Mouse (Mus musculus): ENCODE results near the gene Cept1. TPM values are rescaled to one million over a fixed set of nuclear protein-coding genes. Genes with fewer than 3 reads are reported as not detected.

The Cept1 gene
- polyA plus RNA-seq, 1 experiment from 2014 or later, result 46.8 TPM

DNA sequence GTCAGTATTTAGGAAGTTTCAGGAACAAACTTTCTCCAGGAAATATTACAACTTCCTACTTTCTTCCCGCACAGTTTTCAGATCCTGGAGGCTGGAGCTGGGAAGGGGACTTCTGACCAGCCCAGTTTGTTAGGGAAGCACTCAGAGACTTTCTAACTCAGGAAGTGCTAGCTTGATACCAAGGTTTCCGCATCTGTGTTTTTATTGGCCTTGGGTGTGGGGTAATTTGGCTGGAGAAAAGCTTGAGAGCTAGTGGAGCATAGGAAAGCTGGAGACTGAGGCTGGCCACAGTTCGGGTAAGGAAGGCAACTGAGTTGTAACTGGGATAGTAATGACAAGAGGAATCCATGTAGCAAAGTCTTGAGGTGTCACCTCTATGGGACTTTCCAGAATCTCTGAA lies 53.7 kb downstream of the Cept1 start:
- H3K36me3 ChIP-seq, result no peaks in the 10 kb centered on the region
- H3K9ac ChIP-seq (replicated peaks), result no peak overlapping the region
- H3K27ac ChIP-seq (replicated peaks), result no peak overlapping the region
- H3K27me3 ChIP-seq (replicated peaks), result no peaks in the 10 kb centered on the region
- no peak overlapping the region for H3K4me3 ChIP-seq (replicated peaks)
- H3K4me1 ChIP-seq, result no peaks in the 10 kb centered on the region
- no peaks in the 10 kb centered on the region for H3K9me3 ChIP-seq (replicated peaks)
- H3K4me2 ChIP-seq, result no peak overlapping the region
- no peak for ATAC-seq (ENCODE audit: low FRiP score)
- WGBS, result 78% methylated on average over 3 of the region's 3 CpGs

- Histone ChIP-seq H3K36me3 (no peaks in the 10 kb centered on the region), H3K4me1 (no peaks in the 10 kb centered on the region), H3K9me3 (replicated peaks) (no peaks in the 10 kb centered on the region), H3K27me3 (replicated peaks) (no peaks in the 10 kb centered on the region), H3K4me3 (replicated peaks) (no peak overlapping the region), H3K9ac (replicated peaks) (no peak overlapping the region), H3K4me2 (no peak overlapping the region), H3K27ac (replicated peaks) (no peak overlapping the region)
- WGBS, result 91% methylated on average over 8 of the region's 8 CpGs
- ATAC-seq (ENCODE audit: low FRiP score), result no peak
Observed at GRCm38 (mm10) chr3:106493202-106493601, 54.4 kb downstream of the Cept1 start.

DNA sequence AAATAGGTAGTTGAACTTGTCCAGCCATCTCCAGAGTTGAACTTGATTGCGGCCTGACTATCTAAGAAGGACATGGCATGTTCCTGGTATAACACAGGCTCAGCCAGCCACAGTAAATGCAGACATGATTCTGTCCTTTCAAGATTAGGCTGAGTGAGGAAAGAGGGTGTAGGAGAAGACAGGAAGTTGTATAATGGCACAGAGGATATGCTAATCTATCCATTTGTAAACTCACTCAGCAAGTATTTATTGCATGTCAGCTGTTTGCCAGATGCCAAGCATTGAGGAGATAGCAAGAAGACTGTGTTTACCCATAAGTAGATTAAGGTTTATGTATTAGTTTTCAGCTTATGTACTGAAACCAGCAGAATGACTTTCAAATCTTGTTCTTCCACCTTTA lies 54.9 kb downstream of the Cept1 start:
- ATAC-seq (ENCODE audit: low FRiP score), result no peak
- Histone ChIP-seq H3K27me3 (replicated peaks) (no peaks in the 10 kb centered on the region), H3K4me1 (no peaks in the 10 kb centered on the region), H3K36me3 (no peaks in the 10 kb centered on the region), H3K4me2 (no peak overlapping the region), H3K4me3 (replicated peaks) (no peak overlapping the region), H3K9ac (replicated peaks) (no peak overlapping the region), H3K27ac (replicated peaks) (no peak overlapping the region), H3K9me3 (replicated peaks) (no peaks in the 10 kb centered on the region)
- 97% methylated on average over 1 of the region's 1 CpGs for WGBS

DNA sequence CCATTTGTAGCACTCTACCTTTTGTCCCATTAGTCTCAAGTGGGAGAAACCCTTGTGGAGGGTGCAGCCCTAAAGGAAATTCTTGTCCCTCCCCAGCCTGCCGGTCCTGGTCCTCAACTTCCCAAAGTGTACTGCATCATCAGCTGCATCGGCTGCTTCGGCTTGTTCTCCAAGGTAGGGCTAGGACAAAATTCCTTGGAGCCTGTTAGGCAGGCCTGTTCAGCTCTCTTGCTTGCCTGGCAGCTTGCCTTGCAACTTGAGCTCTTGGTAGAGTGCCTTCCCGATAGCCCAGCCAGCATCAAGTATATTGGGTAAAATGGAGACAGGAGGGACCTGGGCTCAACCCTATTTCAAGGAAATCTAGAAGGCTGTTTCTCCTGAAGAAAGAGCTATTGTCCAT lies 57.4 kb downstream of the Cept1 start:
- H3K36me3 ChIP-seq, result no peaks in the 10 kb centered on the region
- no peak overlapping the region for H3K4me2 ChIP-seq
- WGBS, result 95% methylated on average over 4 of the region's 4 CpGs
- H3K4me3 ChIP-seq (replicated peaks), result no peak overlapping the region
- no peaks in the 10 kb centered on the region for H3K4me1 ChIP-seq
- no peak overlapping the region for H3K9ac ChIP-seq (replicated peaks)
- H3K9me3 ChIP-seq (replicated peaks), result no peaks in the 10 kb centered on the region
- H3K27me3 ChIP-seq (replicated peaks), result no peaks in the 10 kb centered on the region
- no peak overlapping the region for H3K27ac ChIP-seq (replicated peaks)
- no peak for ATAC-seq (ENCODE audit: low FRiP score)

- no peak overlapping the region for H3K4me2 ChIP-seq
- H3K4me1 ChIP-seq, result peaks cover 4% of the 10 kb centered on the region
- H3K4me3 ChIP-seq (replicated peaks), result no peak overlapping the region
- no peak for ATAC-seq (ENCODE audit: low FRiP score)
- H3K36me3 ChIP-seq, result no peaks in the 10 kb centered on the region
- no peaks in the 10 kb centered on the region for H3K27me3 ChIP-seq (replicated peaks)
- 85% methylated on average over 2 of the region's 2 CpGs for WGBS
- no peak overlapping the region for H3K27ac ChIP-seq (replicated peaks)
- H3K9ac ChIP-seq (replicated peaks), result no peak overlapping the region
- H3K9me3 ChIP-seq (replicated peaks), result no peaks in the 10 kb centered on the region
Observed at GRCm38 (mm10) chr3:106487551-106487950, 60.1 kb downstream of the Cept1 start.

- Histone ChIP-seq H3K36me3 (no peaks in the 10 kb centered on the region), H3K4me3 (replicated peaks) (no peak overlapping the region), H3K9ac (replicated peaks) (no peak overlapping the region), H3K27me3 (replicated peaks) (peaks cover 12% of the 10 kb centered on the region), H3K9me3 (replicated peaks) (no peaks in the 10 kb centered on the region), H3K4me2 (no peak overlapping the region), H3K27ac (replicated peaks) (no peak overlapping the region), H3K4me1 (peaks cover 10% of the 10 kb centered on the region)
- 76% methylated on average over 5 of the region's 5 CpGs for WGBS
- no peak for ATAC-seq (ENCODE audit: low FRiP score)
Observed at GRCm38 (mm10) chr3:106485810-106486209, 61.8 kb downstream of the Cept1 start.

- WGBS, result 93% methylated on average over 3 of the region's 3 CpGs
- H3K4me2 ChIP-seq, result no peak overlapping the region
- peaks cover 12% of the 10 kb centered on the region for H3K27me3 ChIP-seq (replicated peaks)
- no peaks in the 10 kb centered on the region for H3K36me3 ChIP-seq
- no peak overlapping the region for H3K4me3 ChIP-seq (replicated peaks)
- no peak overlapping the region for H3K9ac ChIP-seq (replicated peaks)
- H3K4me1 ChIP-seq, result peaks cover 10% of the 10 kb centered on the region
- H3K27ac ChIP-seq (replicated peaks), result no peak overlapping the region
- no peak for ATAC-seq (ENCODE audit: low FRiP score)
- H3K9me3 ChIP-seq (replicated peaks), result no peaks in the 10 kb centered on the region
Observed at GRCm38 (mm10) chr3:106484861-106485260, 62.7 kb downstream of the Cept1 start.

GRCm38 (mm10) chr3:106483796-106484405 lies 63.7 kb downstream of the Cept1 start:
- H3K27ac ChIP-seq (replicated peaks), result no peak overlapping the region
- peaks cover 10% of the 10 kb centered on the region for H3K4me1 ChIP-seq
- H3K4me2 ChIP-seq, result no peak overlapping the region
- no peaks in the 10 kb centered on the region for H3K9me3 ChIP-seq (replicated peaks)
- H3K9ac ChIP-seq (replicated peaks), result no peak overlapping the region
- H3K27me3 ChIP-seq (replicated peaks), result peaks cover 12% of the 10 kb centered on the region
- ATAC-seq (ENCODE audit: low FRiP score), result no peak
- no peaks in the 10 kb centered on the region for H3K36me3 ChIP-seq
- no peak overlapping the region for H3K4me3 ChIP-seq (replicated peaks)
- WGBS, result 80% methylated on average over 4 of the region's 4 CpGs

- H3K4me2 ChIP-seq, result peak overlapping the region; percentile 98; the same call in 1 of the 2 replicates
- ATAC-seq (ENCODE audit: low FRiP score), result no peak
- WGBS, result 75% methylated on average over 7 of the region's 7 CpGs
Observed at GRCm38 (mm10) chr3:106483297-106483696, 64.3 kb downstream of the Cept1 start.

DNA sequence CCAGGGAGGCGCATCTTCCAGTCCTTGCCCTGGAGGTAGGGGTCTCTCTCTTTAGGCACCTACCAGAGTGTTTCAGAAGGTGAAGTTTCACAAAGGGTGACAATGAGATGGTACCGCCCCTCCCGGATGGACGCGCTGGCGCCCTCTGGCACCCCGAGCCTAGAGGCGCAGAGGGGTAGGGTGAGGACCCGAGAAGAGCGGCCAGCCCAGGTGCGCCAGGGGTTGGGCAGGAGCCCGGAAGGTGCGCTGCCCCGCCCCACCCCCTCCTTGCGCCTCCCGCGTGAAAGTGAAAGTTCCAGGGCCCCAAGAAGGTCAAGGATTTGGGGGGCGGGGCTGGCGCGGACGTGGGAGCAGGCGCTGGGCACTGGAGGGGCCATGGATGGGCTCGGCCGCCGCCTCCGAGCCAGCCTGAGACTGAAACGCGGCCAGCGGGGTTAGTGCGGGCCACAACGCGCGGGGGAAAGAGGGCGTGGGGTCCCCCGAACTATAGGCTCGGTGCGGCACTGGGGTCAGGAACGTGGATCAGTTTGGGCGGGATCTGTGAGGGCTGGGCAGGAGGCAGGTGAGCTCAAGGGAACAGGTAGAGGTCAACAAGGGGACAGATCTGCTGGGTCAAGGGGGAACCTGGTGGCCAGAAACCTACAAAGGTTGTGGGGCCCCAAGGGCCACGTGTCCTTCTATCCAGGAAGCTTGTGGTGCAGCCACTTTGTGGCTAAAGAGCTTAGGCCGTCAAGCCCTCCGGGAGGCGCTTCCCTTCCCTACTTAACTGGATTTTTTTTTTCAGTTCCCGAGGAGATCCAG lies 65.1 kb downstream of the Cept1 start, which contains the start of gene Dennd2d:
TSS of gene Dennd2d (plus strand) at position 125 of the 801 bp plus-strand sequence.
- Histone ChIP-seq H3K4me3 (replicated peaks) (peak within 1 kb of the TSS; percentile 51), H3K27me3 (replicated peaks) (peaks cover 12% of the 10 kb centered on the region), H3K27ac (replicated peaks) (no peak within 1 kb of the TSS), H3K4me1 (peaks cover 10% of the 10 kb centered on the region), H3K9ac (replicated peaks) (peak within 1 kb of the TSS; percentile 53), H3K4me2 (peak within 1 kb of the TSS; percentile 98), H3K9me3 (replicated peaks) (no peaks in the 10 kb centered on the region), H3K36me3 (no peaks in the 10 kb centered on the region)
- ATAC-seq (ENCODE audit: low FRiP score), result peak; percentile 66
- WGBS, result 4% methylated on average over 44 of the region's 44 CpGs

More at GRCm38 (mm10) chr3:106483297-106483696, 64.3 kb downstream of the Cept1 start:
- peaks cover 12% of the 10 kb centered on the region for H3K27me3 ChIP-seq (replicated peaks)
- no peaks in the 10 kb centered on the region for H3K9me3 ChIP-seq (replicated peaks)
- H3K4me1 ChIP-seq, result peaks cover 10% of the 10 kb centered on the region
- no peak overlapping the region for H3K27ac ChIP-seq (replicated peaks)
- H3K9ac ChIP-seq (replicated peaks), result no peak overlapping the region
- no peak overlapping the region for H3K4me3 ChIP-seq (replicated peaks)
- H3K36me3 ChIP-seq, result no peaks in the 10 kb centered on the region

DNA sequence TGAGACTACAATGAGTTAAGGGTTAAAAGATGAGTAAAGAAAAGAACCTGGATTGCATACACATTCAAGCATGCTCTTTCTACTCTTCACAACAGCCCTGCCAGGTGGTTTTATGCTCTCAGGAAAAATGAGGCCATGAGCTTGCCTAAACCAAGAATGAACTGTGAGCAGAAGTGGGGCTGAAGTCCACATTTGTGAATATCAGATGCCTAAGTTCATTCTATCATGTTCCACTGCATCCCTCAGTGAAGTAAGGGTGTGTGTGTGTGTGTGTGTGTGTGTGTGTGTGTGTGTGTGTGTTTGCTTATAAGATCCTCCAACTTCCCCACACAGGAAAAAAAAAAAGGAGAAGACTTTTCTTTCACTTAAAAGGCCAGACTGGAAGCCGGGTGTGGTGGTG lies 70.7 kb downstream of the Cept1 start:
- H3K4me1 ChIP-seq, result no peaks in the 10 kb centered on the region
- 71% methylated on average over 1 of the region's 1 CpGs for WGBS
- no peak for ATAC-seq (ENCODE audit: low FRiP score)
- no peaks in the 10 kb centered on the region for H3K9me3 ChIP-seq (replicated peaks)
- no peaks in the 10 kb centered on the region for H3K36me3 ChIP-seq
- H3K4me3 ChIP-seq (replicated peaks), result no peak overlapping the region
- peaks cover 7% of the 10 kb centered on the region for H3K27me3 ChIP-seq (replicated peaks)
- no peak overlapping the region for H3K9ac ChIP-seq (replicated peaks)
- H3K27ac ChIP-seq (replicated peaks), result no peak overlapping the region
- H3K4me2 ChIP-seq, result no peak overlapping the region

DNA sequence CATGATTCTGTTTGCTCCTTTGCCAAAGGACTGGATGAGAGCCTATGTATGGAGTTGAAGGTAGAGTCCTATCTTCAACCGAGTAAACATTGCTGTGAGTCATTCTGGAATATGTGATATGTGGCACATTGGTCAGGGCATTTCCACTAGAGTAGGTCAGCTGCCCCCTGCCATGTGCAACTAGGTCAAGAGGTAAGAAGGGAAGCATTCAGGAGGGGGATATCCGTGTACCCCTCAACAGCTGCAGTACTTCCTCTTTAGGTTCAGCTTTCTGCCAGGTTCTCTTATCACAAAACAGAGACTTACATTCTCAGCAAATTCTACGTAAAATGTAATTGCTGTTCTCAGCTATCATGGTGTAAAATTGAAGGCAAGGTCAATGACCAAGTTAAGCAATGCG lies 73.4 kb downstream of the Cept1 start:
- Histone ChIP-seq H3K4me2 (no peak overlapping the region), H3K36me3 (no peaks in the 10 kb centered on the region), H3K9me3 (replicated peaks) (no peaks in the 10 kb centered on the region), H3K9ac (replicated peaks) (no peak overlapping the region), H3K27me3 (replicated peaks) (no peaks in the 10 kb centered on the region), H3K4me1 (no peaks in the 10 kb centered on the region), H3K27ac (replicated peaks) (no peak overlapping the region), H3K4me3 (replicated peaks) (no peak overlapping the region)
- 88% methylated on average over 4 of the region's 4 CpGs for WGBS
- no peak for ATAC-seq (ENCODE audit: low FRiP score)

All from neural tube, embryonic 15.5 days (tissue).